Mouse (Mus musculus): ENCODE data around the gene Nabp2.

GRCm38 (mm10) chr10:128361836-128362235 lies 49.5 kb downstream of the Nabp2 start:
- TF ChIP-seq POLR2A (IDR thresholded peaks at IDR 0.05; ENCODE audit: borderline replicate concordance, extremely low read depth, low read depth, low read length): no peak
- TF ChIP-seq CTCF (IDR thresholded peaks at IDR 0.05; ENCODE audit: insufficient read depth, low read length): no peak
